Mouse (Mus musculus): Measurements from ENCODE around the gene Eif4a2.

DNA sequence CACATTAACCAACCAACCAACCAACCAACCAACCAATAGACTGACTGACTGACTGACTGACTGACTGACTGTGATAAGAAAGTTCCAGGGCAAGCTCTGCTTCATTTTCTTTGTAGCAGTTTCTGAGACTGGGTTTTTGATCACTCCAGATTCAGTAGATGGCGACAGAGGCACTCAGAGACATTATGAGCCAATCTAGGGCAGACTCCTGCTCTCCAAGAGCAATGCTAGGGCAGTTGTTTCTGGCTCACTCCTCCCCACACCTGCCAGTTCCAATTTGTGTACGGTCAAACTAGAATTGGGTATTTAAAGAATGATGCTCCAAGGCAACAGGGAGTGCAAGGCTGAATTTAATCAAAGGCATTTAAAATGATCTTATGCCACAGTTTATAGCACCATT lies 44.2 kb downstream of the Eif4a2 start:
- peak; percentile 67 for TF ChIP-seq CTCF (conservative IDR thresholded peaks at IDR 0.05; ENCODE audit: insufficient read depth, insufficient read length, low read depth, low read length)
- no peak for TF ChIP-seq POLR2A (IDR thresholded peaks at IDR 0.05; ENCODE audit: low read depth, low read length)
